12 mouse cellular contexts compared by ENCODE assay signal in the genomic region with DNA sequence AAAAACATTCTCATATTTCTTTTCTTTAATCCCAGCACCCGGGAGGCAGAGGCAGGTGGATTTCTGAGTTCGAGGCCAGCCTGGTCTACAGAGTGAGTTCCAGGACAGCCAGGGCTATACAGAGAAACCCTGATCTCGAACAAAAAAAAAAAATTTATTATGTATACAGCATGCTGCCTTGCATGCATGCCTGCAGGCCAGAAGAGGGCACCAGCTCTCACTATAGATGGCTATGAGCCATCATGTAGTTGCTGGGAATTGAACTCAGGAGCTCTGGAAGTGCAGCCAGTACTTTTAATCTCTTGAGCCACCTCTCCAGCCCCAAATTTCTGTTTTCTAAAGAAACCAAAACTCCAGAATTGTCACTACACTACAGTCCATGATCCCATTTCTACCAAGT. TPM values are rescaled to one million over a fixed set of nuclear protein-coding genes. Genes with fewer than 3 reads are reported as not detected.
DNase-seq lines count a peak whose midpoint lies in the region; ATAC-seq and TF ChIP-seq lines count a peak whose summit lies in the region.
"Had no signal": no experiment of that assay in that cellular context is flagged by ENCODE, and none has a peak within 500 bp of the region (broad histone marks: within the 10 kb centered on the region; RNA-seq: fewer than 3 reads in every experiment).

No protein-coding gene starts in this region.

- peaks cover 21% of the 10 kb centered on the region for H3K4me1 ChIP-seq in kidney, embryonic 14.5 days (ENCODE audit: control insufficient read depth, insufficient read depth, low read length)
- H3K4me1 ChIP-seq in lung, postnatal 0 days (ENCODE audit: insufficient read depth, low read depth, low read length) = peaks cover 11% of the 10 kb centered on the region; the same call in 1 of the 2 replicates

- 80% methylated on average over 3 of the region's 3 CpGs for WGBS in kidney, embryonic 14.5 days
- WGBS in lung, postnatal 0 days = 68% methylated on average over 3 of the region's 3 CpGs

- ATAC-seq in CD4-positive, CD25-positive, alpha-beta regulatory T cell, adult 4 months = no peak
- ATAC-seq in kidney, embryonic 14.5 days (ENCODE audit: low FRiP score, low TSS enrichment) = no peak
- no peak for ATAC-seq in lung, postnatal 0 days
- ATAC-seq in megakaryocyte-erythroid progenitor cell, adult 5-6 weeks (replicated peaks; ENCODE audit: low FRiP score, low TSS enrichment, poor library complexity, severe bottlenecking) = no peak

- peak; percentile 43 for DNase-seq in CD4-positive, CD25-positive, alpha-beta regulatory T cell, adult 2 months (ENCODE audit: low read depth, low spot score)
- no peak for DNase-seq in kidney, adult 8-10 months
- DNase-seq in R1 (ENCODE audit: low read depth, low spot score) = peak; percentile 69
- peak; percentile 42 for DNase-seq in lung, postnatal 0 days (ENCODE audit: low spot score)
- DNase-seq in left cerebral cortex, adult 11 months (ENCODE audit: low spot score) = no peak
- DNase-seq: cerebellum, adult 9-11 months had no signal

- no peaks in the 10 kb centered on the region for H3K9me3 ChIP-seq in kidney, embryonic 14.5 days (ENCODE audit: control insufficient read depth, low read length)
- H3K9me3 ChIP-seq in lung, postnatal 0 days (ENCODE audit: low read length) = no peaks in the 10 kb centered on the region
- H3K9me3 ChIP-seq: neural tube, embryonic 13.5 days had no signal

- peak; percentile 68 for TF ChIP-seq CTCF in lung, postnatal 0 days (IDR thresholded peaks at IDR 0.05)

- 0 out of 2 replicates have a peak overlapping the region, but pooled peaks have one; percentile 6 for H3K27ac ChIP-seq in kidney, embryonic 14.5 days (ENCODE audit: low read depth, low read length)
- no peak overlapping the region for H3K27ac ChIP-seq in lung, postnatal 0 days (ENCODE audit: low read length)
- H3K27ac ChIP-seq: neural tube, embryonic 13.5 days had no signal

- H3K4me3 ChIP-seq in kidney, embryonic 14.5 days (ENCODE audit: low read length) = no peak overlapping the region
- H3K4me3 ChIP-seq in lung, postnatal 0 days (ENCODE audit: low read depth, low read length) = no peak overlapping the region
- H3K4me3 ChIP-seq: neural tube, embryonic 13.5 days had no signal

- no peak overlapping the region for H3K9ac ChIP-seq in kidney, embryonic 14.5 days (ENCODE audit: low read depth, low read length)
- no peak overlapping the region for H3K9ac ChIP-seq in lung, postnatal 0 days (replicated peaks; ENCODE audit: low read depth)
- H3K9ac ChIP-seq: neural tube, embryonic 13.5 days had no signal

- H3K4me2 ChIP-seq in kidney, embryonic 14.5 days (replicated peaks; ENCODE audit: low read depth, low read length) = no peak overlapping the region
- no peak overlapping the region for H3K4me2 ChIP-seq in lung, postnatal 0 days (replicated peaks; ENCODE audit: low read depth, low read length)
- H3K4me2 ChIP-seq: neural tube, embryonic 13.5 days had no signal

- H3K36me3 ChIP-seq in kidney, embryonic 14.5 days (ENCODE audit: control insufficient read depth, insufficient read depth, low read length) = peaks cover 46% of the 10 kb centered on the region
- H3K36me3 ChIP-seq in lung, postnatal 0 days (ENCODE audit: insufficient read depth, low read length) = peaks cover 18% of the 10 kb centered on the region

- no peak for TF ChIP-seq EP300 in lung, postnatal 0 days (IDR thresholded peaks at IDR 0.05)

- no peaks in the 10 kb centered on the region for H3K27me3 ChIP-seq in kidney, embryonic 14.5 days (ENCODE audit: control insufficient read depth, insufficient read depth, low read length)
- H3K27me3 ChIP-seq in lung, postnatal 0 days (replicated peaks; ENCODE audit: insufficient read depth, low read length) = no peaks in the 10 kb centered on the region
- H3K27me3 ChIP-seq: neural tube, embryonic 13.5 days had no signal

RNA-seq across cellular contexts. Expression of gene Zkscan1, which starts 5.4 kb away (rescaled TPM):
- 10 to 100 TPM in 1 of 2 experiments, 1 to 10 TPM in 1; 9.2 to 13.0 TPM for polyA plus RNA-seq in CD4-positive, CD25-positive, alpha-beta regulatory T cell, adult 4 months (2017; shearing (Covaris generic))
- 16.5 and 33.7 TPM in 2 replicates for polyA plus RNA-seq in kidney, embryonic 14.5 days (2014; fragmentation: Nextera tagmentation; extraction: Ambion mirVana)
- polyA plus RNA-seq in lung, postnatal 0 days (2015; fragmentation: Nextera tagmentation; extraction: Ambion mirVana) = 8.1 and 8.2 TPM in 2 replicates
- total RNA-seq in megakaryocyte-erythroid progenitor cell, adult 5-6 weeks (2014; fragmentation: Nextera tagmentation) = 40.3 and 41.1 TPM in 2 replicates
- 38.0 and 44.5 TPM in 2 replicates for total RNA-seq in megakaryocyte-erythroid progenitor cell, adult 5-6 weeks (2017)

RNA-seq across cellular contexts. Expression of gene Zscan21, which starts 26.4 kb away (rescaled TPM):
- polyA plus RNA-seq in CD4-positive, CD25-positive, alpha-beta regulatory T cell, adult 4 months (2017; shearing (Covaris generic)) = 10 to 100 TPM; 22.8 TPM
- polyA plus RNA-seq in kidney, embryonic 14.5 days (2014; fragmentation: Nextera tagmentation; extraction: Ambion mirVana) = 52.6 and 65.1 TPM in 2 replicates
- polyA plus RNA-seq in lung, postnatal 0 days (2015; fragmentation: Nextera tagmentation; extraction: Ambion mirVana) = 32.1 and 35.1 TPM in 2 replicates
- 14.4 and 18.0 TPM in 2 replicates for total RNA-seq in megakaryocyte-erythroid progenitor cell, adult 5-6 weeks (2014; fragmentation: Nextera tagmentation)
- 10.8 and 16.5 TPM in 2 replicates for total RNA-seq in megakaryocyte-erythroid progenitor cell, adult 5-6 weeks (2017)

RNA-seq across cellular contexts. Expression of gene Smok3c, which starts 37.3 kb away (rescaled TPM):
- polyA plus RNA-seq in CD4-positive, CD25-positive, alpha-beta regulatory T cell, adult 4 months (2017; shearing (Covaris generic)) = not detected
- polyA plus RNA-seq in kidney, embryonic 14.5 days (2014; fragmentation: Nextera tagmentation; extraction: Ambion mirVana) = not detected in 2 replicates
- polyA plus RNA-seq in lung, postnatal 0 days (2015; fragmentation: Nextera tagmentation; extraction: Ambion mirVana) = not detected in 2 replicates
- total RNA-seq in megakaryocyte-erythroid progenitor cell, adult 5-6 weeks (2014; fragmentation: Nextera tagmentation) = not detected in 2 replicates
- total RNA-seq in megakaryocyte-erythroid progenitor cell, adult 5-6 weeks (2017) = not detected in 2 replicates
- total RNA-seq: heart, adult 8-10 months; left cerebral cortex, postnatal 36 days had no signal
- polyA plus RNA-seq: neural tube, embryonic 13.5 days had no signal

Comparison
In these comparisons a context has a peak if more than half of its experiments do, and no peak if none do; other contexts are left out.
1. DNase-seq: peak in CD4-positive, CD25-positive, alpha-beta regulatory T cell, adult 2 months (single experiment), R1 (single experiment) and lung, postnatal 0 days (single experiment); none in kidney, adult 8-10 months (0 of 2) and left cerebral cortex, adult 11 months (single experiment).